Mouse (Mus musculus): ENCODE results near the gene Uqcrfs1. TPM values are rescaled to one million over a fixed set of nuclear protein-coding genes. Genes with fewer than 3 reads are reported as not detected.
A peak's percentile ranks its signal among the peaks of the same experiment; 100 is the strongest.

The Uqcrfs1 gene
- total and polyA plus RNA-seq, 2 experiments from 2014 or later, result 246 to 382 TPM

GRCm38 (mm10) chr13:30507651-30508050, 37.5 kb downstream of the Uqcrfs1 start:
- Histone ChIP-seq H3K27ac (no peak overlapping the region), H3K4me3 (ENCODE audit: low read length) (no peak overlapping the region), H3K4me1 (ENCODE audit: insufficient read depth, low read length) (no peaks in the 10 kb centered on the region), H3K9ac (replicated peaks; ENCODE audit: low read length) (no peak overlapping the region), H3K27me3 (ENCODE audit: insufficient read depth, low read length) (no peaks in the 10 kb centered on the region), H3K36me3 (ENCODE audit: insufficient read depth, low read length) (no peaks in the 10 kb centered on the region), H3K9me3 (ENCODE audit: low read length) (no peaks in the 10 kb centered on the region), H3K4me2 (ENCODE audit: low read depth, low read length) (no peak overlapping the region)
- ATAC-seq (no peak), DNase-seq (ENCODE audit: low spot score) (no peak)
- TF ChIP-seq CTCF (IDR thresholded peaks at IDR 0.05; ENCODE audit: low read depth), result no peak
- WGBS, result 68% methylated on average over 4 of the region's 4 CpGs

- Histone ChIP-seq H3K27ac (no peak overlapping the region), H3K4me2 (ENCODE audit: low read depth, low read length) (no peak overlapping the region), H3K4me3 (ENCODE audit: low read length) (no peak overlapping the region), H3K4me1 (ENCODE audit: insufficient read depth, low read length) (no peaks in the 10 kb centered on the region), H3K36me3 (ENCODE audit: insufficient read depth, low read length) (no peaks in the 10 kb centered on the region), H3K9ac (replicated peaks; ENCODE audit: low read length) (no peak overlapping the region), H3K27me3 (ENCODE audit: insufficient read depth, low read length) (no peaks in the 10 kb centered on the region), H3K9me3 (ENCODE audit: low read length) (no peaks in the 10 kb centered on the region)
- WGBS, result 39% methylated on average over 7 of the region's 7 CpGs
- TF ChIP-seq CTCF (IDR thresholded peaks at IDR 0.05; ENCODE audit: low read depth), result peak; percentile 75
- no peak for ATAC-seq
- peak; percentile 67 for DNase-seq (ENCODE audit: low spot score)
Measured at GRCm38 (mm10) chr13:30501860-30502395, 43.2 kb downstream of the Uqcrfs1 start.

Other genes starting within 250 kb of the Uqcrfs1 start
- gene Agtr1a, start 208.9 kb downstream of the Uqcrfs1 start, total RNA-seq (2014; rRNA removed), result 0.72 and 1.4 TPM in 2 replicates
- 1.1 and 1.3 TPM in 2 replicates for gene Agtr1a, start 208.9 kb downstream of the Uqcrfs1 start, polyA plus RNA-seq (2015; fragmentation: Nextera tagmentation; extraction: Ambion mirVana)
- gene Dusp22, start 114.6 kb upstream of the Uqcrfs1 start, total RNA-seq (2014; rRNA removed), result 13.0 and 17.2 TPM in 2 replicates
- 29.4 and 30.1 TPM in 2 replicates for gene Dusp22, start 114.6 kb upstream of the Uqcrfs1 start, polyA plus RNA-seq (2015; fragmentation: Nextera tagmentation; extraction: Ambion mirVana)
- not detected in 2 replicates for gene Irf4, start 203.9 kb upstream of the Uqcrfs1 start, total RNA-seq (2014; rRNA removed)
- gene Irf4, start 203.9 kb upstream of the Uqcrfs1 start, polyA plus RNA-seq (2015; fragmentation: Nextera tagmentation; extraction: Ambion mirVana), result 0.06 and 0.08 TPM in 2 replicates